Mouse (Mus musculus) C2C12 (cell line): ENCODE measurements around the gene Ccl4.

Experiments
- CEBPB ChIP-seq: IDR thresholded peaks from one replicate; pipeline ENCODE4 v1.6.1; 2011; ENCODE audit warnings: low read depth, mild to moderate bottlenecking, control low read depth, moderate library complexity
- CTCF ChIP-seq: IDR thresholded peaks from one replicate; pipeline ENCODE4 v1.5.1; 2011; ENCODE audit not compliant: control insufficient read depth, insufficient read depth, insufficient read length
- MAX ChIP-seq: IDR thresholded peaks from one replicate; pipeline ENCODE4 v1.6.1; 2011; ENCODE audit warnings: mild to moderate bottlenecking, control low read depth
- MYOD1 ChIP-seq: IDR thresholded peaks from one replicate; pipeline ENCODE4 v1.6.1; 2011; ENCODE audit warnings: low read depth; ENCODE audit not compliant: control insufficient read depth, insufficient read length
- MYOG ChIP-seq: IDR thresholded peaks from one replicate; pipeline ENCODE4 v1.6.1; 2011; ENCODE audit not compliant: control insufficient read depth, insufficient read length; ENCODE audit errors: extremely low read depth
- USF1 ChIP-seq: IDR thresholded peaks from one replicate; pipeline ENCODE4 v1.6.1; 2011; ENCODE audit warnings: low read depth, mild to moderate bottlenecking, control low read depth, moderate library complexity

DNA sequence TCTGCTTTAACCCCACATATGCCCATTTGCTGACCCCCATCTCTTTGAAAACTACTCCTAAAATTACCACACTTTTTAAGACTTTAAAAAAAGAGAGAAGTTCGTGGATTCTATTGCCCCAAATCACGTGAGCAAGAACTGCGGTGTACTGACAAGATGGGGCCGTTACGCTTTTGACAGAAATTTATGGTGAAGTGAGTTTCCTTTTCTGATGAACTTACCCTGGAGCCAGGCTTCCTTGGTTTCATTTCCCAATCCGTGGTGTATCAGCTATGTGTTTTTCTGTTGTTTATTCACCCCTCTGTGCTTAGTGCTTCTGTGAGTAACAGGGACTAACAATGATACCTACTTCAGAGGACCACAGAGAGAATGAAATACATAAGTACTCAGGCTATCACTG, 3.6 kb upstream of the Ccl4 start:
- TF ChIP-seq CTCF: no peak
- TF ChIP-seq MAX: no peak
- no peak for TF ChIP-seq USF1
- no peak for TF ChIP-seq CEBPB
- TF ChIP-seq MYOD1: no peak
- no peak for TF ChIP-seq MYOG
